Mouse (Mus musculus): ENCODE data around the gene Ptprf. TPM values are rescaled to one million over a fixed set of nuclear protein-coding genes. Genes with fewer than 3 reads are reported as not detected.

Ptprf gene
- total and polyA plus RNA-seq, 3 experiments = 5.8 to 7.8 (median 6.3) TPM

- intact Hi-C loops (cut with DNase I) = no loop called here
- WGBS = 73% methylated on average over 10 of the region's 10 CpGs
These were observed 84.1 kb downstream of the Ptprf start for GRCm38 (mm10) chr4:118206918-118207640.

GRCm38 (mm10) chr4:118205906-118206305 lies 85.3 kb downstream of the Ptprf start:
- intact Hi-C loops (cut with DNase I) = no loop called here
- no peak for TF ChIP-seq POLR2A (IDR thresholded peaks at IDR 0.05; ENCODE audit: insufficient read depth, low read depth, low read length)
- TF ChIP-seq EP300 (IDR thresholded peaks at IDR 0.05; ENCODE audit: insufficient read depth, low read depth, low read length) = no peak
- no peak for TF ChIP-seq CTCF (IDR thresholded peaks at IDR 0.05)
- no peaks in the 10 kb centered on the region for H3K27me3 ChIP-seq (ENCODE audit: control insufficient read depth, insufficient read depth, low read length)
- H3K9ac ChIP-seq (ENCODE audit: low read depth, low read length) = no peak overlapping the region
- H3K36me3 ChIP-seq (ENCODE audit: control insufficient read depth, insufficient read depth, low read length) = no peaks in the 10 kb centered on the region
- H3K27ac ChIP-seq = no peak overlapping the region
- 95% methylated on average over 2 of the region's 2 CpGs for WGBS
- H3K4me3 ChIP-seq = no peak overlapping the region
- no peak for DNase-seq
- no peaks in the 10 kb centered on the region for H3K79me2 ChIP-seq (replicated peaks; ENCODE audit: control insufficient read depth, insufficient read depth, low read length)
- no peaks in the 10 kb centered on the region for H3K4me1 ChIP-seq (ENCODE audit: control insufficient read depth, insufficient read depth, low read length)

More at GRCm38 (mm10) chr4:118206918-118207640, 84.1 kb downstream of the Ptprf start:
- H3K4me1 ChIP-seq (ENCODE audit: control insufficient read depth, insufficient read depth, low read length) = no peaks in the 10 kb centered on the region
- H3K4me3 ChIP-seq = no peak overlapping the region
- H3K36me3 ChIP-seq (ENCODE audit: control insufficient read depth, insufficient read depth, low read length) = no peaks in the 10 kb centered on the region
- no peaks in the 10 kb centered on the region for H3K27me3 ChIP-seq (ENCODE audit: control insufficient read depth, insufficient read depth, low read length)
- no peak for DNase-seq
- no peaks in the 10 kb centered on the region for H3K79me2 ChIP-seq (replicated peaks; ENCODE audit: control insufficient read depth, insufficient read depth, low read length)
- H3K27ac ChIP-seq = no peak overlapping the region
- H3K9ac ChIP-seq (ENCODE audit: low read depth, low read length) = no peak overlapping the region
- no peak for TF ChIP-seq POLR2A (IDR thresholded peaks at IDR 0.05; ENCODE audit: insufficient read depth, low read depth, low read length)
- no peak for TF ChIP-seq EP300 (IDR thresholded peaks at IDR 0.05; ENCODE audit: insufficient read depth, low read depth, low read length)
- no peak for TF ChIP-seq CTCF (IDR thresholded peaks at IDR 0.05)

DNA sequence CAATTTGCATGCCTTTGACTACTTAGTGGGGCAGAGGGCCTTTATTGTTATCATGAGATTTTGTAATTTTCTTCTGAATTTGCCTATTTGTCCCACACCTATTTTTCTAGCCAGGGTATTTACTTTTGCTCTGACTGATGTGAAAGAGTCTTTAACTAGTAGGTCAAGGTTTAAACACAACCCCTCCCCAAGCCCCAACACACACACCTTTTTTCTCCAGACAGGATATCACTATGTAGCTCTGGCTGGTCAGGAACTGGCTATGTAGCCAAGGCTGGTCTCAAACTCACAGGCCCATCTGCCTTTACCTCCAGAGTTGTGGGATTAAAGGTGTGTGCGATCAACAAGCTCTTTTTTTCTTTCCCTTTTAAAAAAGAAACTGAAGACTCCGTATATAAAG lies 92.1 kb downstream of the Ptprf start:
- intact Hi-C loops (cut with DNase I) = no loop called here
- H3K4me1 ChIP-seq (ENCODE audit: control insufficient read depth, insufficient read depth, low read length) = no peaks in the 10 kb centered on the region
- WGBS = 84% methylated on average over 2 of the region's 2 CpGs
- TF ChIP-seq EP300 (IDR thresholded peaks at IDR 0.05; ENCODE audit: insufficient read depth, low read depth, low read length) = no peak
- no peak for TF ChIP-seq CTCF (IDR thresholded peaks at IDR 0.05)
- no peak for TF ChIP-seq POLR2A (IDR thresholded peaks at IDR 0.05; ENCODE audit: insufficient read depth, low read depth, low read length)
- H3K4me3 ChIP-seq = no peak overlapping the region
- H3K27ac ChIP-seq = no peak overlapping the region
- H3K36me3 ChIP-seq (ENCODE audit: control insufficient read depth, insufficient read depth, low read length) = no peaks in the 10 kb centered on the region
- DNase-seq = no peak
- no peaks in the 10 kb centered on the region for H3K27me3 ChIP-seq (ENCODE audit: control insufficient read depth, insufficient read depth, low read length)
- no peaks in the 10 kb centered on the region for H3K79me2 ChIP-seq (replicated peaks; ENCODE audit: control insufficient read depth, insufficient read depth, low read length)
- H3K9ac ChIP-seq (ENCODE audit: low read depth, low read length) = no peak overlapping the region

- no peak for DNase-seq
- Histone ChIP-seq H3K79me2 (replicated peaks; ENCODE audit: control insufficient read depth, insufficient read depth, low read length) (no peaks in the 10 kb centered on the region), H3K4me3 (no peak overlapping the region), H3K27me3 (ENCODE audit: control insufficient read depth, insufficient read depth, low read length) (no peaks in the 10 kb centered on the region), H3K4me1 (ENCODE audit: control insufficient read depth, insufficient read depth, low read length) (no peaks in the 10 kb centered on the region), H3K36me3 (ENCODE audit: control insufficient read depth, insufficient read depth, low read length) (no peaks in the 10 kb centered on the region), H3K9ac (ENCODE audit: low read depth, low read length) (no peak overlapping the region), H3K27ac (no peak overlapping the region)
- TF ChIP-seq POLR2A (IDR thresholded peaks at IDR 0.05; ENCODE audit: insufficient read depth, low read depth, low read length) (no peak), CTCF (IDR thresholded peaks at IDR 0.05) (no peak), EP300 (IDR thresholded peaks at IDR 0.05; ENCODE audit: insufficient read depth, low read depth, low read length) (no peak)
- 77% methylated on average over 3 of the region's 3 CpGs for WGBS
- intact Hi-C loops (cut with DNase I) = no loop called here
These were observed 92.6 kb downstream of the Ptprf start for GRCm38 (mm10) chr4:118198606-118199005.

- intact Hi-C loops (cut with DNase I) = no loop called here
- H3K27me3 ChIP-seq (ENCODE audit: control insufficient read depth, insufficient read depth, low read length) = no peaks in the 10 kb centered on the region
- H3K4me1 ChIP-seq (ENCODE audit: control insufficient read depth, insufficient read depth, low read length) = no peaks in the 10 kb centered on the region
- H3K27ac ChIP-seq = no peak overlapping the region
- H3K9ac ChIP-seq (ENCODE audit: low read depth, low read length) = no peak overlapping the region
- H3K79me2 ChIP-seq (replicated peaks; ENCODE audit: control insufficient read depth, insufficient read depth, low read length) = no peaks in the 10 kb centered on the region
- H3K36me3 ChIP-seq (ENCODE audit: control insufficient read depth, insufficient read depth, low read length) = no peaks in the 10 kb centered on the region
- H3K4me3 ChIP-seq = no peak overlapping the region
- TF ChIP-seq EP300 (IDR thresholded peaks at IDR 0.05; ENCODE audit: insufficient read depth, low read depth, low read length) (no peak), CTCF (IDR thresholded peaks at IDR 0.05) (no peak), POLR2A (IDR thresholded peaks at IDR 0.05; ENCODE audit: insufficient read depth, low read depth, low read length) (no peak)
- peak in 1 of 2 experiments; percentile 20 for DNase-seq
- WGBS = 51% methylated on average over 10 of the region's 10 CpGs
These were observed 95.0 kb downstream of the Ptprf start for GRCm38 (mm10) chr4:118196185-118196584.

DNA sequence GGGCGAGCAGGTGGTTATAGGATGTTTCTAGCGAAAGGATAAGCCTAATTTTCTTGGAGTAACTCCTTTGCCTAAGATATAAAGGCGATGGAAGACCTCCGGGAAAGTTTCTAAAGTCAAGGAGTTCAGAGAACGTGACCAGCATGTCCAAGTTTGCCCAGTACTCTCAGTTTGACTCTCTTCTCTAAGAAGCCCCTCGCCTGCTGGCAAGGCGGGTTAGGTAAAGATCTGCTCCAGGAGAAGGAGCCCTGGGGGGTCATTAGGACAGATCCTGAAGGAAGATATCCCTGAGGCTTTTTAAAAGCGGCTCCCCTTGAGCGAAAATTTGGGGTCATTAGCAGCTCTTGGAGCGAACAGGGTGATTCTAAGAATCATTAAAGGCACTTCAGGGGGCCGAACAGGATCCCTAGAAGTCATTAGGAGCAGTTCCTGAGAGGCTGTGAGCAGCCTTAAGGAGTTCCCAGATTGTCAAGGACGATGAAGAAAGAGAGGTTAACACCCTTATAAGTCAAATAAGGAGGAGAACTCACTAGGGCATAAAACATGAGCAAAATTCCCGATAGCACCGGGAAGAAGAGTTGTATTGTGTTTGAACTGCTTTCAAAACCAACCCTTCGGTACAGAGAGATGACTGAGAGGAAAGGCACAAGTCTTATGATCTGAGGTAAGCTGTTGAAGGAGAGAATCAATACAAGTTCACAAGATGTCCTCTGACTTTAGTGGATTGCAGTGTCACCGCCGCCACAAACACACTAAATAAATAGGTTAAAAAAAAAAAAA lies 110.7 kb downstream of the Ptprf start:
- no peaks in the 10 kb centered on the region for H3K36me3 ChIP-seq (ENCODE audit: control insufficient read depth, insufficient read depth, low read length)
- no peak for DNase-seq
- peak overlapping the region; percentile 96 for H3K27ac ChIP-seq
- intact Hi-C loops (cut with DNase I) = no loop called here
- 12% methylated on average over 17 of the region's 17 CpGs for WGBS
- no peak for TF ChIP-seq POLR2A (IDR thresholded peaks at IDR 0.05; ENCODE audit: insufficient read depth, low read depth, low read length)
- no peaks in the 10 kb centered on the region for H3K27me3 ChIP-seq (ENCODE audit: control insufficient read depth, insufficient read depth, low read length)
- peak overlapping the region; percentile 95 for H3K4me3 ChIP-seq
- H3K4me1 ChIP-seq (ENCODE audit: control insufficient read depth, insufficient read depth, low read length) = no peaks in the 10 kb centered on the region
- H3K9ac ChIP-seq (ENCODE audit: low read depth, low read length) = peak overlapping the region; percentile 57
- H3K79me2 ChIP-seq (replicated peaks; ENCODE audit: control insufficient read depth, insufficient read depth, low read length) = no peaks in the 10 kb centered on the region

All from heart, adult 2 months (tissue).